8 mouse cellular contexts compared by ENCODE assay signal in the genomic region with DNA sequence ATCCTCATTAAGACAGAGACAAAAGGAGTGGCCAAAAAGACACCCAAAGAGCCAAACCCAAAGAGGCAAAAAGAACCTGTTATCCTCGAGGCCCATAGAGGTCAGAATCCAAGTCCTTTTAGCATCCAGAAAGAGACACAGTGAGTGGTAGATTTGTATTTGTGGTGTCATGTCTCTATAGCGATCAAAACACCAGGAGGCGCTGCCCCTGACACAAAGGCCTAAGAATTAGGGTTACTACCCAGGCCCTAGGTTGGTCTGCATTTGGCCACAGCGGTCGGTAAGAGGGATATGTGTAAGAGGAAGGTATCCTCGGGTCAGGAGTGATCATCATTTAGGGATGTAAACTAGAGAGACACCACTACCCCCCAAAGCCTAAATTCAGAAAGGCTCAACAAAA. TPM values are rescaled to one million over a fixed set of nuclear protein-coding genes. Genes with fewer than 3 reads are reported as not detected.
A peak's percentile ranks its signal among the peaks of the same experiment; 100 is the strongest.
DNase-seq lines count a peak whose midpoint lies in the region; ATAC-seq lines count a peak whose summit lies in the region.

No protein-coding gene starts in this region.

- H3K9me3 ChIP-seq in heart, embryonic 13.5 days, result no peaks in the 10 kb centered on the region
- no peaks in the 10 kb centered on the region for H3K9me3 ChIP-seq in hindbrain, embryonic 10.5 days
- H3K9me3 ChIP-seq in midbrain, embryonic 13.5 days, result no peaks in the 10 kb centered on the region

- WGBS in heart, embryonic 13.5 days, result 35% methylated on average over 6 of the region's 6 CpGs
- WGBS in hindbrain, embryonic 10.5 days, result 28% methylated on average over 6 of the region's 6 CpGs
- 19% methylated on average over 6 of the region's 6 CpGs for WGBS in midbrain, embryonic 13.5 days

- H3K27ac ChIP-seq in heart, embryonic 13.5 days (replicated peaks), result no peak overlapping the region
- no peak overlapping the region for H3K27ac ChIP-seq in hindbrain, embryonic 10.5 days
- H3K27ac ChIP-seq in midbrain, embryonic 13.5 days, result no peak overlapping the region

- H3K4me1 ChIP-seq in heart, embryonic 13.5 days, result peaks cover 26% of the 10 kb centered on the region
- peaks cover 41% of the 10 kb centered on the region for H3K4me1 ChIP-seq in hindbrain, embryonic 10.5 days (replicated peaks)
- peaks cover 28% of the 10 kb centered on the region for H3K4me1 ChIP-seq in midbrain, embryonic 13.5 days (replicated peaks)

- peak overlapping the region; percentile 88 for H3K4me2 ChIP-seq in heart, embryonic 13.5 days
- peak overlapping the region; percentile 77 for H3K4me2 ChIP-seq in midbrain, embryonic 13.5 days (replicated peaks)

- no peak for ATAC-seq in heart, embryonic 13.5 days (ENCODE audit: extremely low read depth, insufficient number of reproducible peaks, low FRiP score, low TSS enrichment)
- no peak for ATAC-seq in midbrain, embryonic 13.5 days

- no peaks in the 10 kb centered on the region for H3K36me3 ChIP-seq in heart, embryonic 13.5 days
- no peaks in the 10 kb centered on the region for H3K36me3 ChIP-seq in hindbrain, embryonic 10.5 days
- no peaks in the 10 kb centered on the region for H3K36me3 ChIP-seq in midbrain, embryonic 13.5 days

- no peak for DNase-seq in heart, adult 18-20 months
- peak; percentile 11 for DNase-seq in MN1 (ENCODE audit: low spot score)
- no peak for DNase-seq in hindbrain, embryonic 10.5 days (ENCODE audit: low spot score)
- DNase-seq in frontal cortex, postnatal 25 days (ENCODE audit: low spot score in 2 of 2), result no peak
- DNase-seq in spleen, postnatal 14 days (ENCODE audit: low spot score in 2 of 2), result no peak
- no peak for DNase-seq in cerebellum, adult 9-11 months

- no peak overlapping the region for H3K9ac ChIP-seq in heart, embryonic 13.5 days
- H3K9ac ChIP-seq in midbrain, embryonic 13.5 days (replicated peaks), result peak overlapping the region; percentile 88

- peak overlapping the region; percentile 79 for H3K4me3 ChIP-seq in heart, embryonic 13.5 days
- peak overlapping the region; percentile 87 for H3K4me3 ChIP-seq in hindbrain, embryonic 10.5 days
- peak overlapping the region; percentile 70 for H3K4me3 ChIP-seq in midbrain, embryonic 13.5 days (replicated peaks)

- H3K27me3 ChIP-seq in heart, embryonic 13.5 days (replicated peaks), result no peaks in the 10 kb centered on the region
- H3K27me3 ChIP-seq in hindbrain, embryonic 10.5 days (ENCODE audit: insufficient read depth, poor library complexity, severe bottlenecking), result no peaks in the 10 kb centered on the region
- no peaks in the 10 kb centered on the region for H3K27me3 ChIP-seq in midbrain, embryonic 13.5 days

RNA-seq across cellular contexts. Expression of a gene that starts 1.8 kb away (rescaled TPM):
- polyA plus RNA-seq in heart, embryonic 13.5 days (2015; fragmentation: Nextera tagmentation; extraction: Ambion mirVana), result 1.5 TPM in 2 replicates
- 1 to 10 TPM; 2.7 to 2.8 TPM for total RNA-seq in heart, adult 18-20 months (2021)
- 2.4 and 3.8 TPM in 2 replicates for polyA plus RNA-seq in hindbrain, embryonic 10.5 days (2016; fragmentation: Nextera tagmentation; extraction: Ambion mirVana)
- polyA plus RNA-seq in midbrain, embryonic 13.5 days (2015; fragmentation: Nextera tagmentation; extraction: Ambion mirVana), result 2.9 and 4.5 TPM in 2 replicates

RNA-seq across cellular contexts. Expression of a gene that starts 1.9 kb away (rescaled TPM):
- polyA plus RNA-seq in heart, embryonic 13.5 days (2015; fragmentation: Nextera tagmentation; extraction: Ambion mirVana), result 71.4 and 77.4 TPM in 2 replicates
- total RNA-seq in heart, adult 18-20 months (2021), result 10 to 100 TPM; 44.3 to 45.3 TPM
- 68.8 and 71.4 TPM in 2 replicates for polyA plus RNA-seq in hindbrain, embryonic 10.5 days (2016; fragmentation: Nextera tagmentation; extraction: Ambion mirVana)
- 36.6 and 43.3 TPM in 2 replicates for polyA plus RNA-seq in midbrain, embryonic 13.5 days (2015; fragmentation: Nextera tagmentation; extraction: Ambion mirVana)

RNA-seq across cellular contexts. Expression of a gene that starts 11.3 kb away (rescaled TPM):
- polyA plus RNA-seq in heart, embryonic 13.5 days (2015; fragmentation: Nextera tagmentation; extraction: Ambion mirVana), result 0.06 TPM in 1 of 2 replicates, not detected in the other
- under 1 TPM in 1 of 2 experiments, not detected in 1; 0.18 TPM for total RNA-seq in heart, adult 18-20 months (2021)
- 0.09 and 0.10 TPM in 2 replicates for polyA plus RNA-seq in hindbrain, embryonic 10.5 days (2016; fragmentation: Nextera tagmentation; extraction: Ambion mirVana)
- polyA plus RNA-seq in midbrain, embryonic 13.5 days (2015; fragmentation: Nextera tagmentation; extraction: Ambion mirVana), result 0.08 and 0.11 TPM in 2 replicates

RNA-seq across cellular contexts. Expression of a gene that starts 43.2 kb away (rescaled TPM):
- 1.1 and 1.2 TPM in 2 replicates for polyA plus RNA-seq in heart, embryonic 13.5 days (2015; fragmentation: Nextera tagmentation; extraction: Ambion mirVana)
- 1 to 10 TPM in 1 of 2 experiments, under 1 TPM in 1; 0.77 to 1.1 TPM for total RNA-seq in heart, adult 18-20 months (2021)
- 0.39 and 0.80 TPM in 2 replicates for polyA plus RNA-seq in hindbrain, embryonic 10.5 days (2016; fragmentation: Nextera tagmentation; extraction: Ambion mirVana)
- polyA plus RNA-seq in midbrain, embryonic 13.5 days (2015; fragmentation: Nextera tagmentation; extraction: Ambion mirVana), result 0.24 and 0.32 TPM in 2 replicates

RNA-seq across cellular contexts. Expression of a gene that starts 47.7 kb away (rescaled TPM):
- polyA plus RNA-seq in heart, embryonic 13.5 days (2015; fragmentation: Nextera tagmentation; extraction: Ambion mirVana), result 6.5 and 7.5 TPM in 2 replicates
- total RNA-seq in heart, adult 18-20 months (2021), result 10 to 100 TPM; 21.3 to 22.1 TPM
- polyA plus RNA-seq in hindbrain, embryonic 10.5 days (2016; fragmentation: Nextera tagmentation; extraction: Ambion mirVana), result 9.3 and 13.6 TPM in 2 replicates
- polyA plus RNA-seq in midbrain, embryonic 13.5 days (2015; fragmentation: Nextera tagmentation; extraction: Ambion mirVana), result 13.9 and 16.3 TPM in 2 replicates
